Comparison of ENCODE assay signal across 13 mouse cellular contexts in genomic region chr15:27558456-27559147, GRCm38 (mm10).
DNase-seq lines count a peak whose midpoint lies in the region; ATAC-seq and TF ChIP-seq lines count a peak whose summit lies in the region.
"Had no signal": no experiment of that assay in that cellular context is flagged by ENCODE, and none has a peak within 500 bp of the region (broad histone marks: within the 10 kb centered on the region; RNA-seq: fewer than 3 reads in every experiment).

No protein-coding gene starts in this region.

- peaks cover 3% of the 10 kb centered on the region; the same call in 1 of the 2 replicates for H3K4me1 ChIP-seq in limb, embryonic 15.5 days
- H3K4me1 ChIP-seq in limb, embryonic 10.5 days = peaks cover 16% of the 10 kb centered on the region
- H3K4me1 ChIP-seq in embryonic facial prominence, embryonic 15.5 days = peaks cover 19% of the 10 kb centered on the region
- H3K4me1 ChIP-seq in forebrain, postnatal 0 days (ENCODE audit: insufficient read depth) = no peaks in the 10 kb centered on the region
- peaks cover 21% of the 10 kb centered on the region for H3K4me1 ChIP-seq in neural tube, embryonic 13.5 days (replicated peaks)
- H3K4me1 ChIP-seq: heart, embryonic 12.5 days had no signal

- no peak for DNase-seq in limb, embryonic 10.5 days (ENCODE audit: low spot score)
- DNase-seq in forebrain, postnatal 0 days = no peak
- DNase-seq in thymus, postnatal 25 days = no peak
- DNase-seq in adipocyte (ENCODE audit: low spot score) = no peak
- DNase-seq: cerebellum, postnatal 14 days; kidney, postnatal 25 days; right cerebral cortex, adult 18-20 months had no signal

- H3K27ac ChIP-seq in limb, embryonic 15.5 days = no peak overlapping the region
- no peak overlapping the region for H3K27ac ChIP-seq in limb, embryonic 10.5 days
- peak overlapping the region; percentile 48 for H3K27ac ChIP-seq in embryonic facial prominence, embryonic 15.5 days (replicated peaks)
- H3K27ac ChIP-seq in forebrain, postnatal 0 days (ENCODE audit: low read depth, low read length) = peak overlapping the region; percentile 67; the same call in 1 of the 2 replicates
- peak overlapping the region; percentile 59 for H3K27ac ChIP-seq in neural tube, embryonic 13.5 days (replicated peaks)
- H3K27ac ChIP-seq: liver, embryonic 14.5 days had no signal

- TF ChIP-seq CTCF in forebrain, postnatal 0 days (IDR thresholded peaks at IDR 0.05; ENCODE audit: low read depth) = no peak

- 0 out of 2 replicates have a peak overlapping the region, but pooled peaks have one; percentile 5 for H3K4me2 ChIP-seq in limb, embryonic 15.5 days
- H3K4me2 ChIP-seq in embryonic facial prominence, embryonic 15.5 days (replicated peaks) = peak overlapping the region; percentile 13
- peak overlapping the region; percentile 21; the same call in 1 of the 2 replicates for H3K4me2 ChIP-seq in forebrain, postnatal 0 days (ENCODE audit: low read depth)
- no peak overlapping the region for H3K4me2 ChIP-seq in neural tube, embryonic 13.5 days
- H3K4me2 ChIP-seq: heart, embryonic 12.5 days had no signal

- ATAC-seq in limb, embryonic 15.5 days (ENCODE audit: insufficient number of reproducible peaks, low FRiP score, low TSS enrichment, low read depth) = no peak
- no peak for ATAC-seq in embryonic facial prominence, embryonic 15.5 days (ENCODE audit: insufficient number of reproducible peaks, low FRiP score, low TSS enrichment, low read depth)
- ATAC-seq in forebrain, postnatal 0 days = peak; percentile 54
- peak; percentile 77 for ATAC-seq in neural tube, embryonic 13.5 days (ENCODE audit: low read depth)

- no peaks in the 10 kb centered on the region for H3K9me3 ChIP-seq in limb, embryonic 15.5 days
- H3K9me3 ChIP-seq in limb, embryonic 10.5 days (replicated peaks) = no peaks in the 10 kb centered on the region
- no peaks in the 10 kb centered on the region for H3K9me3 ChIP-seq in embryonic facial prominence, embryonic 15.5 days (replicated peaks)
- no peaks in the 10 kb centered on the region for H3K9me3 ChIP-seq in forebrain, postnatal 0 days (ENCODE audit: low read length)
- H3K9me3 ChIP-seq in neural tube, embryonic 13.5 days = no peaks in the 10 kb centered on the region
- H3K9me3 ChIP-seq: heart, embryonic 12.5 days had no signal

- no peaks in the 10 kb centered on the region for H3K27me3 ChIP-seq in limb, embryonic 15.5 days
- H3K27me3 ChIP-seq in limb, embryonic 10.5 days (ENCODE audit: low read depth, poor library complexity, severe bottlenecking) = no peaks in the 10 kb centered on the region
- no peaks in the 10 kb centered on the region for H3K27me3 ChIP-seq in embryonic facial prominence, embryonic 15.5 days
- H3K27me3 ChIP-seq in forebrain, postnatal 0 days (ENCODE audit: insufficient read depth, low read length) = no peaks in the 10 kb centered on the region
- H3K27me3 ChIP-seq in neural tube, embryonic 13.5 days = no peaks in the 10 kb centered on the region
- H3K27me3 ChIP-seq: heart, embryonic 12.5 days had no signal

- no peak overlapping the region for H3K9ac ChIP-seq in limb, embryonic 15.5 days
- H3K9ac ChIP-seq in embryonic facial prominence, embryonic 15.5 days = no peak overlapping the region
- H3K9ac ChIP-seq in forebrain, postnatal 0 days = no peak overlapping the region
- H3K9ac ChIP-seq in neural tube, embryonic 13.5 days = no peak overlapping the region
- H3K9ac ChIP-seq: heart, embryonic 12.5 days; liver, embryonic 14.5 days had no signal

- H3K36me3 ChIP-seq in limb, embryonic 15.5 days = 0 out of 2 replicates have a peak, but pooled peaks cover 3% of the 10 kb centered on the region
- H3K36me3 ChIP-seq in limb, embryonic 10.5 days = 0 out of 2 replicates have a peak, but pooled peaks cover 2% of the 10 kb centered on the region
- no peaks in the 10 kb centered on the region for H3K36me3 ChIP-seq in embryonic facial prominence, embryonic 15.5 days
- peaks cover 16% of the 10 kb centered on the region for H3K36me3 ChIP-seq in forebrain, postnatal 0 days (ENCODE audit: insufficient read depth)
- 0 out of 2 replicates have a peak, but pooled peaks cover 23% of the 10 kb centered on the region for H3K36me3 ChIP-seq in neural tube, embryonic 13.5 days

- 45% methylated on average over 16 of the region's 16 CpGs for WGBS in limb, embryonic 15.5 days
- WGBS in limb, embryonic 10.5 days = 72% methylated on average over 16 of the region's 16 CpGs
- WGBS in embryonic facial prominence, embryonic 15.5 days = 27% methylated on average over 16 of the region's 16 CpGs
- WGBS in forebrain, postnatal 0 days = 34% methylated on average over 16 of the region's 16 CpGs
- WGBS in neural tube, embryonic 13.5 days = 52% methylated on average over 16 of the region's 16 CpGs

- no peak overlapping the region for H3K4me3 ChIP-seq in limb, embryonic 15.5 days
- H3K4me3 ChIP-seq in limb, embryonic 10.5 days = no peak overlapping the region
- no peak overlapping the region for H3K4me3 ChIP-seq in embryonic facial prominence, embryonic 15.5 days (replicated peaks)
- no peak overlapping the region for H3K4me3 ChIP-seq in forebrain, postnatal 0 days (ENCODE audit: low read depth, low read length)
- no peak overlapping the region for H3K4me3 ChIP-seq in neural tube, embryonic 13.5 days
- H3K4me3 ChIP-seq: heart, embryonic 12.5 days; myocyte had no signal

Comparison
In these comparisons a context has a peak if more than half of its experiments do, and no peak if none do; other contexts are left out.
1. ATAC-seq: peak in forebrain, postnatal 0 days (single experiment) and neural tube, embryonic 13.5 days (single experiment); none in limb, embryonic 15.5 days (single experiment) and embryonic facial prominence, embryonic 15.5 days (single experiment).
2. H3K27ac ChIP-seq: peak in embryonic facial prominence, embryonic 15.5 days (single experiment), forebrain, postnatal 0 days (single experiment) and neural tube, embryonic 13.5 days (single experiment); none in limb, embryonic 15.5 days (single experiment) and limb, embryonic 10.5 days (single experiment).